Mouse (Mus musculus) cortical plate, adult 2 months (tissue): ENCODE results near the gene Tcp1.

Source experiments
- CTCF ChIP-seq: fragments of 200-500 bp; IDR thresholded peaks from 2 replicates; pipeline ENCODE4 v1.5.1; 2011; ENCODE audit warnings: mild to moderate bottlenecking, control low read depth, low read length; ENCODE audit not compliant: insufficient read depth; ENCODE audit errors: extremely low read depth
- POLR2A ChIP-seq: fragments of 200-500 bp; IDR thresholded peaks from 2 replicates; pipeline ENCODE4 v1.6.1; 2011; ENCODE audit warnings: mild to moderate bottlenecking, low read length, control low read depth; ENCODE audit not compliant: insufficient read depth; ENCODE audit errors: extremely low read depth

DNA sequence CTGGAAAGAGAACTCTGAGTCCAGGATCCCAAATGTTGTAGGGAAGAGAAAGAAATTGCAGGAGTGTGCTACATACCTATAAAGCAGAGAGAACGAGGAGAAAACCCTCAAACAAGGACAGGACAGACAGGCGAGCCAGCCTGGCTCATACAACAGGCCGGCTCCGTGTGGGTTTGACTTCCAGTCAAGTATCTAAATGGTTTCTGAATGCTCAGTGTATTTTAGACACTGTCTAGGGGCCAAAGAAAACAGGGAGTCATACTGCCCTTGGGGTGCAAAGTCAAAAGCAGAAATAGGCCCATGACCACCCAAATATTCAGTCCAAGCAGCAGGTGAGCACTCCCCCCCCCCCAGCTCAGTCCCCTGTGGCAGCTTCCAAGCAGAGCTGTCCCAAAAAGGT is 9.7 kb upstream of the Tcp1 start:
- TF ChIP-seq CTCF (no peak), POLR2A (no peak)
